Mouse (Mus musculus) limb, embryonic 15.5 days (tissue): ENCODE results near the gene Mtcl1. TPM values are rescaled to one million over a fixed set of nuclear protein-coding genes. Genes with fewer than 3 reads are reported as not detected.

Source experiments
- ATAC-seq: fragments of 200-750 bp; cut with Nextera tagmentation; 2 replicates; pipeline ENCODE4 v1.8.0; 2017; ENCODE audit warnings: low read depth, moderate TSS enrichment; ENCODE audit not compliant: insufficient number of reproducible peaks, low FRiP score, low TSS enrichment
- H3K27ac ChIP-seq: fragments of 300-500 bp; sonication (generic); 2 replicates; pipeline ENCODE4 v1.5.1; 2015; ENCODE audit warnings: moderate library complexity, mild to moderate bottlenecking, inconsistent platforms
- H3K27me3 ChIP-seq: fragments of 300-500 bp; sonication (generic); 2 replicates; pipeline ENCODE4 v1.6.1; 2015; ENCODE audit warnings: inconsistent platforms
- H3K36me3 ChIP-seq: fragments of 300-500 bp; sonication (generic); 2 replicates; pipeline ENCODE4 v1.6.1; 2015; ENCODE audit warnings: inconsistent platforms
- H3K4me1 ChIP-seq: fragments of 300-500 bp; sonication (generic); 2 replicates; pipeline ENCODE4 v1.6.1; 2015; ENCODE audit warnings: inconsistent platforms
- H3K4me2 ChIP-seq: fragments of 300-500 bp; sonication (generic); 2 replicates; pipeline ENCODE4 v1.6.1; 2015; ENCODE audit warnings: mild to moderate bottlenecking, inconsistent platforms
- H3K4me3 ChIP-seq: fragments of 300-500 bp; sonication (generic); 2 replicates; pipeline ENCODE4 v1.5.1; 2015; ENCODE audit warnings: mild to moderate bottlenecking, inconsistent platforms
- H3K9ac ChIP-seq: fragments of 300-500 bp; sonication (generic); 2 replicates; pipeline ENCODE4 v1.6.1; 2015; ENCODE audit warnings: inconsistent platforms
- H3K9me3 ChIP-seq: fragments of 300-500 bp; sonication (generic); 2 replicates; pipeline ENCODE4 v1.6.1; 2016; ENCODE audit warnings: inconsistent platforms
- WGBS: fragments of 180-500 bp; shearing (Covaris S2); methylation state at CpG from one replicate; pipeline ENCODE4 v1.1.7; 2015; 5-methylcytosine and 5-hydroxymethylcytosine counted together
- polyA plus RNA-seq: library from polyadenylated mRNA; unstranded; fragments of >200 nt; fragmentation: Nextera tagmentation; extraction: Ambion mirVana; gene quantifications from 2 replicates; pipeline ENCODE4 v1.2.1, GENCODE M21; 2015

The Mtcl1 gene
- polyA plus RNA-seq, result 4.0 and 4.3 TPM in 2 replicates

- H3K9ac ChIP-seq, result peak within 1 kb of the TSS; percentile 76
- WGBS, result 1% methylated on average over 75 of the region's 76 CpGs
- peak within 1 kb of the TSS; percentile 74 for H3K4me3 ChIP-seq
- H3K4me2 ChIP-seq, result peak within 1 kb of the TSS; percentile 97
- peak within 1 kb of the TSS; percentile 63 for H3K27ac ChIP-seq
- peaks cover 42% of the 10 kb centered on the region for H3K4me1 ChIP-seq
- no peaks in the 10 kb centered on the region for H3K36me3 ChIP-seq
- no peaks in the 10 kb centered on the region for H3K9me3 ChIP-seq
- H3K27me3 ChIP-seq, result peaks cover 33% of the 10 kb centered on the region
- peak; percentile 76 for ATAC-seq
Measured at GRCm38 (mm10) chr17:66449460-66450341, at the start of gene Mtcl1. Gene Mtcl1, minus strand, starts transcription at chr17:66449750.

DNA sequence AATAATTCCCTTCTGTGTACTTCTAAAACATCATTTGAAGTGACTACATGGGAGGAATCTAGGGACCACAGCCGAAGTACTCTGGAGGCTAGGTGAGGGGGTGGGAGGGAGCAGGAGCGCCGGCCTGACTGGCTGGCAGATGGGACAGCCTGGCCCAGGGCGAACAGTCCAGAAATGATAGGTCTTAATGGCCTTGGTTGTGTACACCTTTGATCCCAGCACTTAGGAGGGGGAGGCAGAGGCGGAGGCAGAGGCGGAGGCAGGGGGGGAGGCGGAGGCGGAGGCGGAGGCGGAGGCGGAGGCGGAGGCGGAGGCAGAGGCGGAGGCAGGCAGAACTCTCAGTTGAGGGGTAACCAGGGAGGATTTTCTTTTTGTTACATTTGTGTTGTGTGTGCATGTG lies 49.0 kb upstream of the Mtcl1 start:
- no peaks in the 10 kb centered on the region for H3K27me3 ChIP-seq
- H3K4me3 ChIP-seq, result no peak overlapping the region
- no peak for ATAC-seq
- H3K4me2 ChIP-seq, result no peak overlapping the region
- peaks cover 81% of the 10 kb centered on the region for H3K36me3 ChIP-seq
- H3K27ac ChIP-seq, result no peak overlapping the region
- no peak overlapping the region for H3K9ac ChIP-seq
- H3K9me3 ChIP-seq, result no peaks in the 10 kb centered on the region
- WGBS, result 89% methylated on average over 14 of the region's 14 CpGs
- no peaks in the 10 kb centered on the region for H3K4me1 ChIP-seq

GRCm38 (mm10) chr17:66496589-66496988 lies 47.0 kb upstream of the Mtcl1 start:
- WGBS, result 97% methylated on average over 9 of the region's 9 CpGs
- ATAC-seq, result no peak
- Histone ChIP-seq H3K4me2 (no peak overlapping the region), H3K4me1 (no peaks in the 10 kb centered on the region), H3K9ac (no peak overlapping the region), H3K4me3 (no peak overlapping the region), H3K36me3 (peaks cover 78% of the 10 kb centered on the region), H3K9me3 (no peaks in the 10 kb centered on the region), H3K27me3 (no peaks in the 10 kb centered on the region), H3K27ac (no peak overlapping the region)

DNA sequence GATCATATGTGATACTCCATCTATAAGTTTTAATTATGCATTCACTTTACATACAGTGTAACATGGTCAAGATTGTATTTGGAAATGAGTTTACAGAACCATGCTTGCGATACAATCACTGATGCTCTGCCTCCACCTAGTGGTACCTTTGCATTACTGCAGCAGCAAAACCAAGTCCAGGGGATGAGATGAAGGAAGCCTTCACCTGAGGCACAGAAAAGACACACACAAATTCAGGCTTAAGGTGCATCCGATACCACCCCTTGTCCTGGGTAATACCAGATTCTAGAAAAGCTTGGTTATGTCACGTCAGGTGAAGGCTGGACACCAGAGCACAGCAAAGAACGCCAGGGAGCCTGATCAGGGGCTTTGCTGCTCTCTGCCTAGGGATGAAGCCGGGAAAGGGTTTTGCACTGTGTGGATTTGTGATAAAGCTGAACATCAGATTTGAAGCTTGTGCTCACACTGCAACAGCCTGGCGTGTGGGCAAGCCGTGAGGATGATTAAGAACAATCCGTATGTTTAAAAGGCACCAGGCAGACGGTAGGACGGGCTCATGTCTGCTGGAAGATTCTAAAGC lies 40.6 kb upstream of the Mtcl1 start:
- Histone ChIP-seq H3K27me3 (no peaks in the 10 kb centered on the region), H3K9ac (no peak overlapping the region), H3K4me1 (0 out of 2 replicates have a peak, but pooled peaks cover 4% of the 10 kb centered on the region), H3K27ac (no peak overlapping the region), H3K36me3 (peaks cover 15% of the 10 kb centered on the region), H3K4me2 (no peak overlapping the region), H3K9me3 (no peaks in the 10 kb centered on the region), H3K4me3 (no peak overlapping the region)
- WGBS, result 45% methylated on average over 10 of the region's 10 CpGs
- no peak for ATAC-seq

DNA sequence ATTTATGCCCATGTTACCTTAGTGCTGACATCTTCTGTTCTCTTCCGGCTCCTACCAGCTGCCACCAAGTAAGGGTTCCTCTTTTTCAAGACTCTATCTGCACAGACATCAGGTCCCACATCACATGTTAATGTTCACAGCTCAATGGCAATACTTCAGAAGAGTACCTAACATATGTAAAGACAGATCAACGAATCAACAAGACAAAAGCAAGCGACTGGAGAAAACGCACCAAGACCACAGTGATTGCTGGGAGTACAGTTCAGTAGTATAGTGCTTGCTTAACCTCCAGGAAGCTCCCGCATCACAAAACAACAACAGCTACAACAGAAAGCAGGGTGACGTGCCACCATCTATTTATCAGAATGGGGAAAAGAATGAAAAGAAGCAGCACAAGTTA lies 37.0 kb upstream of the Mtcl1 start:
- Histone ChIP-seq H3K4me3 (no peak overlapping the region), H3K27ac (no peak overlapping the region), H3K27me3 (no peaks in the 10 kb centered on the region), H3K4me1 (0 out of 2 replicates have a peak, but pooled peaks cover 4% of the 10 kb centered on the region), H3K36me3 (no peaks in the 10 kb centered on the region), H3K9ac (no peak overlapping the region), H3K4me2 (no peak overlapping the region), H3K9me3 (no peaks in the 10 kb centered on the region)
- 90% methylated on average over 6 of the region's 6 CpGs for WGBS
- ATAC-seq, result no peak

GRCm38 (mm10) chr17:66485742-66486141 lies 36.2 kb upstream of the Mtcl1 start:
- H3K9me3 ChIP-seq, result no peaks in the 10 kb centered on the region
- H3K4me2 ChIP-seq, result no peak overlapping the region; the same call in 1 of the 2 replicates
- no peaks in the 10 kb centered on the region for H3K36me3 ChIP-seq
- no peak overlapping the region for H3K4me3 ChIP-seq
- no peak for ATAC-seq
- H3K27me3 ChIP-seq, result peaks cover 1% of the 10 kb centered on the region
- no peak overlapping the region for H3K27ac ChIP-seq
- H3K4me1 ChIP-seq, result 0 out of 2 replicates have a peak, but pooled peaks cover 4% of the 10 kb centered on the region
- no peak overlapping the region for H3K9ac ChIP-seq
- 12% methylated on average over 11 of the region's 11 CpGs for WGBS

- Histone ChIP-seq H3K9ac (no peak overlapping the region), H3K4me1 (peaks cover 9% of the 10 kb centered on the region; the same call in 1 of the 2 replicates), H3K4me3 (no peak overlapping the region), H3K27me3 (peaks cover 8% of the 10 kb centered on the region), H3K9me3 (no peaks in the 10 kb centered on the region), H3K4me2 (no peak overlapping the region), H3K36me3 (no peaks in the 10 kb centered on the region), H3K27ac (no peak overlapping the region)
- 64% methylated on average over 2 of the region's 2 CpGs for WGBS
- no peak for ATAC-seq
Measured at GRCm38 (mm10) chr17:66484965-66485364, 35.4 kb upstream of the Mtcl1 start.

- 75% methylated on average over 9 of the region's 9 CpGs for WGBS
- Histone ChIP-seq H3K4me3 (no peak overlapping the region), H3K9ac (no peak overlapping the region), H3K4me2 (no peak overlapping the region), H3K9me3 (no peaks in the 10 kb centered on the region), H3K36me3 (no peaks in the 10 kb centered on the region), H3K27me3 (peaks cover 11% of the 10 kb centered on the region), H3K4me1 (peaks cover 16% of the 10 kb centered on the region; the same call in 1 of the 2 replicates), H3K27ac (no peak overlapping the region)
- no peak for ATAC-seq
Measured at GRCm38 (mm10) chr17:66483651-66484454, 34.3 kb upstream of the Mtcl1 start.

GRCm38 (mm10) chr17:66481295-66481694 lies 31.7 kb upstream of the Mtcl1 start:
- no peak overlapping the region for H3K4me3 ChIP-seq
- H3K27me3 ChIP-seq, result peaks cover 11% of the 10 kb centered on the region
- H3K27ac ChIP-seq, result no peak overlapping the region
- H3K9ac ChIP-seq, result no peak overlapping the region
- no peak overlapping the region for H3K4me2 ChIP-seq
- no peaks in the 10 kb centered on the region for H3K36me3 ChIP-seq
- H3K9me3 ChIP-seq, result no peaks in the 10 kb centered on the region
- no peak for ATAC-seq
- WGBS, result 73% methylated on average over 5 of the region's 5 CpGs
- H3K4me1 ChIP-seq, result peaks cover 16% of the 10 kb centered on the region; the same call in 1 of the 2 replicates

DNA sequence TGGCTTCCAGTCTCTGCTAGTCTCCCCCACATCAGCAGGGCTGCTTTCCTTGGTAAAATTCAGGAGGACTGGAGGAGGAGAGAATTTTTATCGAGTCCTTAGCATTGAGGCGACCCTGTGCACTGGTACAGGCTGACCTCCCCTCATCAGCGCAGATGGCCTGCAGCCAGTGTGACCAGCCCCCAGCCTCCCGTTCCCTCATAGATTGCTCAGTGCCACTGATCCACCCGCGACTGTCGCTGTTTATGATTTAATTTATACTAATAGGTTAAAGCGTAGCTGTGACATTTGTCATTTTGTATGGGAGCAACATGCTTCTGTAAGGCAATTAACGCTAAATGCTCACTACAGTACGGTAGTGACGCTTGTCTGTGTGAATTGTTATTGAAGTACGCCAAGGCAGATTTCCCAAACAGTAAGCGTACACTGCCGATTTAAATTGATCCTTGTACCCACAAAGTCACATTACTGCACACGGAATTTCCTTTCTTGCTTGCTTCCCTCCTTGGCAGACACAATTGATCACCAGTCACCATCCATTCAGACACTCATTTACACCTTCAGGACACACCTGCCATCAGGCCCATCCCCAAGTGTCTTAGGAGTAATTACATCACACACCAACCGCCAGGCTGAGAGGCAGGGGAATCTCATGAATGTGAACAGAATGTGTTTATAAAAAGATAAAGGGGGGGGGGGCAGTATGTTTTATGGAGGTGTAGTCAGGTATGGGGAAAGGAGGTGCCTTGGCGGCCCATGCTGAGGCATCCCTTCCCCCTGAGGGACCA lies 31.1 kb upstream of the Mtcl1 start:
- WGBS, result 35% methylated on average over 17 of the region's 17 CpGs
- no peak for ATAC-seq
- no peaks in the 10 kb centered on the region for H3K9me3 ChIP-seq
- peaks cover 12% of the 10 kb centered on the region; the same call in 1 of the 2 replicates for H3K4me1 ChIP-seq
- no peak overlapping the region for H3K9ac ChIP-seq
- H3K27me3 ChIP-seq, result peaks cover 11% of the 10 kb centered on the region
- H3K4me3 ChIP-seq, result 0 out of 2 replicates have a peak overlapping the region, but pooled peaks have one; percentile 0
- H3K4me2 ChIP-seq, result 0 out of 2 replicates have a peak overlapping the region, but pooled peaks have one; percentile 10
- H3K36me3 ChIP-seq, result no peaks in the 10 kb centered on the region
- no peak overlapping the region for H3K27ac ChIP-seq
